Mouse (Mus musculus): ENCODE results near the gene Foxred2.

GRCm38 (mm10) chr15:77962447-77962846 lies 5.9 kb upstream of the Foxred2 start:
- TF ChIP-seq POLR2A (IDR thresholded peaks at IDR 0.05; ENCODE audit: low read depth, low read length) (no peak), CTCF (IDR thresholded peaks at IDR 0.05; ENCODE audit: extremely low read depth, insufficient read length, insufficient replicate concordance, low read depth, low read length) (no peak)

Data from small intestine, adult 2 months (tissue).